Mouse (Mus musculus): ENCODE measurements at regions not wholly inside any gene's neighbourhood (a gene's known extent, or its start where the extent isn't known, plus 50 kb on each side); places are given as distances from the start of the nearest gene placed in this dataset.

- TF ChIP-seq CTCF (IDR thresholded peaks at IDR 0.05; ENCODE audit: low read depth, low read length), result no peak
- no peak for TF ChIP-seq POLR2A (IDR thresholded peaks at IDR 0.05; ENCODE audit: insufficient read depth, low read length)
- no peak for TF ChIP-seq EP300 (IDR thresholded peaks at IDR 0.05; ENCODE audit: insufficient read depth, low read depth, low read length)
These were observed 102.3 kb upstream of the Adgrl2 start for GRCm38 (mm10) chr3:149092649-149093048.
